Mouse (Mus musculus): Measurements from ENCODE around the gene Col10a1.
"Not testable (repeated sequence)": the region's sequence is repeated elsewhere in the genome, so short reads cannot be mapped to it uniquely, and the experiment has no call there.

The Col10a1 gene

DNA sequence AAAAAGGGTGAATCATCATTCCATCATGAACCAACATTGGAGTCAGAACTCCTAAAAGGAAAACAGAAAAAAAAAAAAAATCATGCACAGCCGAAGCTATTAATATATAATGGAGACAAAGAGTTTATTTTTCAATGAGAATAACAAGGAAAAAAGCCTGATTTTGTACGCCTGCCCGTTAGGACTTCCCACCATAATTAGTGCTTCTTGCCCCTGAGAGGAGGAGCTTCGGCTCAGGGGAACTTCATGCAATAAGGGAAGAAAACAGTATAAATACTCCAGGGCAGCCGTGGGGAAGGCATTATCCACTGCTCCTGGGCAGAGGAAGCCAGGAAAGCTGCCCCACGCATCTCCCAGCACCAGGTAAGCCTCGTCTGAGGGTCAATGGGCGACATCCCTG lies at the start of gene Col10a1:
Col10a1 (plus strand) TSS at position 301 of the 400 bp plus-strand sequence.
- no peak for DNase-seq

DNA sequence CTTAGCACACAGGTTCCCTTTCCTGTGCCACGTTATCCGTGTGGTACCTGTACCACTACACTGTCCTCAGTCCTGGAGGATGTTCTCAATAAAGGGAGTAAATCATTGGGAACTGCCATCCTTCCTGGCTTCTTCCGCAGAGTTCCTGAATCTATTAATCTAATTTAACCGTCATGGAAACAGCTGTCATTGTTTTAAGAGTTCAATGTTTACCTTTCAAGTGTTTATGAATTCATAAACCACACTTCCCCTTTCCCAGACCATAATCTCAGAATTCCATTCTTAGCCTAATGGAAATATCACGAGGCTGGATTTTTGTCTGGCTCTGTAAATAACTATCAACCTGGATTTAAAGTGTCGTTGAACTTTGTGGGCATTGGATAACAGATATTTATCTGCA lies 48.8 kb upstream of the Col10a1 start:
- no peak for DNase-seq

DNA sequence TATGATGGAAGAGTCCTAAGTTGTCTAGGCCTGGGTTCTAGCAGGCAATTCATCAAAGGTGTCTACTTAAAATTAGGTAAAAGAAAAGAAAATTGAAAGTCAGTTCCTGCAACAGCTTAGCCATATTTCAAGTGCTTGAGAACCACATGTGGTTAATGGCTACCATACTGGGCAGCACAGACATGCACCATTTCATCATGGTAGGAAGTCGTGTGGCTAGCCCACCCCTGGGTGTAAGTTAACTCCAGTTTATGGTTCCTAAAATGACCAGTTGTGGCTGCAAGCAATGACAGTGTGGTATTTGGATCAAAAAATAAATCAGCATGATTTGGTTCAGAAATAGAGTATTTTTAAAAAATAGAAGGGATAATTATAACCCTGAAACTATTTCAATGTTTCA lies 47.9 kb upstream of the Col10a1 start:
- no peak for DNase-seq

DNA sequence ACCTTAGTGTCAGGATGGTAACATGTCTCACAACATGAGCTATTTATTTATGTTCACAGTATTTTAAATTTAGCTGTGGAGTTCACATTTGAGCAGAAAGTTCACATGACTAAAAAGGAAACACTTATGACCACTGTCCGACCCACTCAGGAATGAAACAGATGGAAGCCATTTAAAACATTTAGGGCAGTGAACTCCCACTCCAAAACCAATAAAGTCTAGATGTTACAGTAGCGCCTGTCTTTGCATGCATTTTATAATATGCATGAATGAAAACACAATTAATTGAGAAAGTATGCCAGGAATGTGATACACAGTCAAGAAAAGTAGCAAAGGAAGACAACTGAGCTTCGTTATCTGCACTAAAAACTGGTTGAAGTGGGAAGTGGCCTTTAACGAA lies 37.6 kb upstream of the Col10a1 start:
- no peak for DNase-seq

DNA sequence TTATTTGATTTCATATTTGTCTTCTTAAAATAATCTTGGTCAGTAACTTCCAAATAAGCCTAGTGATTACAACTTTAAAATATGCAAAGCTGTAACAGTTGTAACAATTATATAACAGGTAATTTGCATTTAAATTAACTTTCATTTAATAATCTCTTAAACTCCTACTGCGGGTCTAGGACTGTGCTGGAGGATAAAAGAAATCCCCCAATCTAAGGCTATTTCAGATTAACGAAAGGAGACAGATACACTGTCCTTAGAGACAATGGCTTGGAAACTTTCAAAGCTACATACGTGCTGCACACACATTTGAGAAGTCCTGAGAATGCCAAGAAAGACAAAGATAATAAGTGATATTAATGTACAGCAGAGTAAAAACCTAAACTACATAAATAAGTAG lies 31.5 kb upstream of the Col10a1 start:
- DNase-seq = no peak

DNA sequence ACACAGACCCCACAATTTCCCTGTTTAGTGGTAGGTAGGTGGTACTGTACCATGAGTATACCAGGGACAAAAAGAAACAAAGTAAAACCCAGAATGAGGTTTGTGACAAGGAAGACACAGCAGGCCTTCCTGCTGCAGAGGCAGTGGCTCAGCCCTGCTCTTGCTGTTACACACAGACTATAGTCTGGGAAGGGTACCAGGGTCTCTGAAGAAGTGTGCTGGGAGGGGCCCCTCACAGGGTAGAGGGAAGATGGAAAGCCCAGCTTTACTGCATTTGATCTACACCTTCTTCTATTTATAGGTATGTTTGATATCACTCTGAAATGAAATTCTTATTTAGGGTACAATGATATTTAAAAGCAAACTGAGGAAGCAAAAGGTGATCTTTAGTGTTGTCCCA lies 26.0 kb upstream of the Col10a1 start:
- peak in 1 of 2 experiments; percentile 11 for DNase-seq

DNA sequence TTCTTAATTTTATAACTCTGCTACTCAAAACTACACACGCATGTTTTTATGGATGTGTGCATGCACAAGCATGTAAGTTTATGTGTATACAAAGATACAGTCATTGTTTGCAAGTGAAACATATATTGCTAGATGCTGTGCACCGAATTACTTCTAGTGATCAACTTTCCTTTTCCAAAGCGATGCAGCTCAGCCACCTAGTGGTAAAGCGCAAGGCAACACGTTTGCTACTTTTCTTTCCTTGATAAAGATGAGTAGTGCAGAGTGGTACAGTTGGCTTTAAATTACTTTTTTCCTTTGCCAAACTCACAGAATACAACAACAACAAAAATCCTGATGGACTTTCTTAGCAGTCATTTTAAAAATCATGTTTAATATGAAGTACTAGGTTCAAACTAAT lies 21.6 kb upstream of the Col10a1 start:
- no peak for DNase-seq

DNA sequence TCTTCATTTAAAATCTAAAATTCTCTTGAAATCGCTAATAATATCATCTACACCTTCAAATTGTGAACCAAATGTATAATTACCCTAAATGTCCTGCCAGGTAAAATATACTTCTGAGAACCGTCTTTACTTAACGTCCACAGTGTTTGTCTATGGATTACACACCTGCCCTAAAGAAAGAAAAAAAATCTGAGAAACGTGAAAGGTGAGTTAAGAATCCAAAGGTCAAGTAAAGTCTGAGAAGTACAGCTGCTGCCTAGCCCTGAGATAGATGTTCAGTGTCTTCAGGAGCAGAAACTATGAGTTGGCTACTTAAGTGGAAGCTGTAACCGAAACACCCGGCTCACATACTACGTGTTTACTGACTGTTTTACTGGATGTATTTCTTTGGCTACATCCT lies 16.4 kb upstream of the Col10a1 start:
- DNase-seq = no peak

DNA sequence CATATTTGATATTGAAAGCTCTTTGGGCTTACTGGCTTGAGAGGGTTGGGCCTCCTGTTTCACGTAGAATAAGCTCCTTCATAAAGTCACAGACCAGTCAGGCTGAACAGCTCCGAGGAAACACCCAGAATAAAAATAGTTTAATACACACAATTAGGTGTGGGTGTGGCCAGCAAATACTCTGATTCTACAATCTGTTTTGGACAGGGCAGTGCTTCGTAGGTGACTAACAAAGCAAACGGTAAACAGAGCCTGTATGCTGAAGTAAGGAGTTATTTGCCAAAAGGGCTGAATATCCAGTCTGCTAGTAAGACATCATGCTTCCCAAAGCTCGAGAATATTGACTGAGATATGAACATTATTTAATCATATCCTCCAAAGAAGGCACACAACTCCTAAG lies 4.1 kb upstream of the Col10a1 start:
- DNase-seq = no peak

DNA sequence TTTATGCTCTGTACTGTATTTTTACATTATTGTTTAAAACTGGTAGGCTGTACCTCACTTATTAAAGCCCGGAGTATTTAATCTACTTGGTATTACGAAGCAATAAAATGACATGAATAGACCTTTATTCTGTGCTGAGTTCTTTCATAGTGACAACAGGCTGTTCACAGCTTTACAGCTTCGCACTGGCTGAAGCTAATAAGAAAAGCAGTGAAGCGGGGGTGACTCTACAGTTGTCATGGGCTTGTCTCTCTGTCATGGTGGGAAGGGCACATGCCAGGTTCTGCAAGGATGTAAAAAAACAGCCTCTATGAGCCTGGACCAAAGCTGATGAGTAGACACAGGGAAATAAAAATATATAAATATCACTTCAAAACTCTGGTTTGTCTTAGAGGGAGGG lies 7.2 kb downstream of the Col10a1 start:
- no peak for DNase-seq

DNA sequence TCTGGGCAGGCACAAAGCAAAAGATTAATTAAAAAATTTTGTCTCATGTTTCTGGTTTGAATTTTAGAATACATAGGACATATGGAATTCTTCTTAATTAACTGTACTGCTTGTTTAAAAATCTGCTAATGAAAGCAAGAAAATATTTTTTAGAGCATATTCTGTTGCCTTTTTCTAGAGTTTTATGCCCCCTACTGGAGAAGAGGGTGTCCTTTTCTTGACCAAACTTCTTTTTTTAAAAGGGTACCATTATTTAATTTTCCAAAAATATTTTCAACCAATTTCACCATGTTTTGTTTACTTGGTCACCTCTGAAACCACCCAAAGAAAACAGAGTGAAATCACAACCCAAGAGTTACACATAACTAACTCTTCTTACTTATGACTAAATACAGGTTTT lies 9.5 kb downstream of the Col10a1 start:
- DNase-seq = no peak

DNA sequence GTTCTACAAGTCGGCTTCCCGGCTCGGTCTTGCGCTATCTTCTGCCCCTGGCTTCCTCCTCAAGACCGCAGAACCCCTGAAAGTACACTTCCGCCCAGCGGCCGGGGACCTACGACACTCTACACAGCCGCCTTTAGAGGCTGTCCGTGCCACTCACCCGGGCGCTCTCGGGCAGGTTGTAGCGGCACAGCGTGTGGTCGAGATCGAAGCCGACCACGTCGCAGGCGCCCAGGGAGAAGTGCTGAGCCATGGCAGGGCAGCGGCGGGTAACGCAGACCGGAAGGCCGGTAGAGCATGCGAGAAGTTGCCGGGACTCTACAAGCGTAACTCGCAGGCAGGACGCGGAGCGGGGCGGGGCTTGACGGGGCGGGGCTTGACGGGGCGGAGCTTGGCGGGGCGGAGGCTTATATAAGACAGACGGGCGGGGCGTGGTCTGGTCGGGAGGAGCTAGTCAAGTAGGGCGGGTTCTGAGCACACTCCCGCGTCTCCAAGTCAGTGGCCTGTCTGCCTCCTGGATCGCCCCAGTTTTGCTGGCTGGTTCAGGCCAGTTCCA lies 28.5 kb downstream of the Col10a1 start, which contains the start of gene Nt5dc1:
Nt5dc1 (minus strand) TSS at position 349 of the 553 bp plus-strand sequence.
- peak; percentile 92 to 94 for DNase-seq

DNA sequence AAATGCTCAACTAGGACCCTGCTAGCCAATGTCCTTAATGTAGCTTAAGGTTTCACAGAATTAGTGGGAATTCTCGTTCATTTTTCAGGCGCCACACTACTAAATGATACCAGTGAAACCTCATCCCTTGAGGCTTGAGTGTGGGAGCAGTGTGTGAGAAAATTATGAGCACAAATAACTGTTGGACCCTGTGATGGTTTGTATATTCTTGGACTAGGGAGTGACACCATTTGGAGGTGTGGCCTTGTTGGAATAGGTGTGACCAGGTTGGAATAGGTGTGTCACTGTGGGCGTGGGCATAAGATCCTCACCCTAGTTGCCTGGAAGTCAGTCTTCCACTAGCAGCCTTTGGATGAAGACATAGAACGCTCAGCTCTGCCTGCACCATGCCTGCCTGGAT lies 29.0 kb downstream of the Col10a1 start:
- DNase-seq = not testable (repeated sequence)

DNA sequence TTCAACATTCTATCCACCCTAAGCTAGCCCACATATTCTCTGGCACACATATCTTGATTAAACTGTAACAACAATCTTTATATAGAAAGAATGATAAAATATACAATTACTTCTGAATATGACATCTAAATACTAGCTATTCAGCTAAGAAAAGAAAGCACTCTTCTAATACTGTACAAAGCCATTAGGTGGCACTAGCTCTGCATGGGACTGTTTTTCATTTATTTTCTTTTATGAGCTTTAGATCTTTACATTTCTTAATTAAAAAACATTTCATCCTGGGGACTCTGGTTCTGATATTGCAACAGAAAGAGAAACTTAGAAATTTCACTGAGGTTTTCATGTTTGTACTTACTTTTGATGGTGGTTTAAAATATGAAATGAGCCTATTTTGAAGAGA lies 42.0 kb downstream of the Col10a1 start:
- DNase-seq = no peak

DNA sequence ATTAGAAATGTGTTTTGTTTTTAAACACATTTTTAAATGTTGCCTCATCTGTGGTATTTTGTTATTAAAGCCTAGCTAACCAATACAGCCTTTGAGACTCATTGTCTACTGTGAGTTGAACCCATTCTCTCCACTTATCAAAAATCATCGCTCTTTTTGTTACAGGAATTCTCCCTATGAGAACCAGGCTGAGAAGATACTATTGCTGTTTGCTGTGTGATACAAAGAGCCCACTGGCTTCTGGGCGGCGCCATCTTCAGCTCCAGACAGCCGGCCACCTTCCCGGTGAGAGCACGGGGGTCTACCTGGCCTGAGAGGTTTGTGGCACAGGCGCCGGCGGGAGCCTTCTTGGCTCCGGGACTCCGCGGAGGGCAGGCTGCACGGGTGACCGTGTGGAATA lies 44.4 kb downstream of the Col10a1 start:
- DNase-seq = not testable (repeated sequence)

All from lung, adult 18-20 months (tissue).